Mouse (Mus musculus): Measurements from ENCODE around the gene Nfam1. TPM values are rescaled to one million over a fixed set of nuclear protein-coding genes. Genes with fewer than 3 reads are reported as not detected.
"Not testable (repeated sequence)": the region's sequence is repeated elsewhere in the genome, so short reads cannot be mapped to it uniquely, and the experiment has no call there.

The Nfam1 gene
- polyA plus RNA-seq, 1 experiment from 2014 or later = 2.1 TPM

DNA sequence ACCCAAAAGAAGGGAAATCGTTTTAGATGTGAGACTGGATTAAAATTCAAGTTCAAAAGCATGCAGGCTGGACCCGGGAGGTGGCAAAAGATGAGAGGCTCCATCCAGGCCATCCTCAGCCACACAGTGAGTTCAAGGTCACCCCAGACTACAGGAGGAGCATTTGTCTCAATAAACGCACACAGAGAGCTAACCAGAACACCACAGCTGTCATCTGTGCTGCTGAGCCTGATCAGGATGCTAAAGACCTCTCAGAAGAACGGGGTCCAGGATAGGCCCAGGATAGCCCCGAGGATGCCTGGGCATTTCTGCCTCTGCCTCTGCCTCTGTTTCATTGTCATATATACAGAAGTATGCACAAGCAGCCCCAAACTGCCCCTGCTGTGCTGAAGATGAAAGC, 22.5 kb upstream of the Nfam1 start:
- no peak for ATAC-seq (ENCODE audit: low FRiP score, low read depth)
- WGBS = 31% methylated on average over 5 of the region's 5 CpGs
- peak overlapping the region; percentile 61; the same call in 1 of the 2 replicates for H3K27ac ChIP-seq (replicated peaks)

DNA sequence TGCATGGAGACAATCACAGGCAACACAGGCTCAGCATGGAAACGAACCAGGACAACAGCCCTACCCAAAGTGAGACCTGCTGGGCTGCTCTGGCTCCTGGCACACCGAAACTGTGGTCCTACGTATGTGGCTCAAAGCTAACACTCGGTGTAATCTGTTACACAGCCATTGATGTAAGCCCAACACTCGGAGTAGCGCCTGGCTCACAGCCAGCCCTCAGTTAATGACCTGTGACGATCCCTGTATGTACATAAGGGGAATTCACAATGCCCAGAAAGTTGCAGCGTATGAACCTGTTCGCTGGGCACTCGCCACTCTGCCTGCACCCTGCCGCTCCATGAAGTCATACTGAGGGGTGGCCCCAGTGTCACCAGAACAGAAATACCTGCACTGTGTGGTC, 20.2 kb upstream of the Nfam1 start:
- Histone ChIP-seq H3K9me3 (no peaks in the 10 kb centered on the region), H3K36me3 (no peaks in the 10 kb centered on the region), H3K4me1 (replicated peaks) (peaks cover 32% of the 10 kb centered on the region), H3K27ac (replicated peaks) (no peak overlapping the region; the same call in 1 of the 2 replicates), H3K27me3 (no peaks in the 10 kb centered on the region), H3K4me3 (no peak overlapping the region), H3K4me2 (no peak overlapping the region), H3K9ac (no peak overlapping the region)
- 40% methylated on average over 11 of the region's 11 CpGs for WGBS
- ATAC-seq (ENCODE audit: low FRiP score, low read depth) = no peak

More for the DNA sequence above, 22.5 kb upstream of the Nfam1 start:
- peaks cover 49% of the 10 kb centered on the region for H3K4me1 ChIP-seq (replicated peaks)
- no peak overlapping the region for H3K9ac ChIP-seq
- H3K4me3 ChIP-seq = no peak overlapping the region
- H3K27me3 ChIP-seq = no peaks in the 10 kb centered on the region
- H3K4me2 ChIP-seq = no peak overlapping the region; the same call in 1 of the 2 replicates
- H3K9me3 ChIP-seq = no peaks in the 10 kb centered on the region
- H3K36me3 ChIP-seq = no peaks in the 10 kb centered on the region

DNA sequence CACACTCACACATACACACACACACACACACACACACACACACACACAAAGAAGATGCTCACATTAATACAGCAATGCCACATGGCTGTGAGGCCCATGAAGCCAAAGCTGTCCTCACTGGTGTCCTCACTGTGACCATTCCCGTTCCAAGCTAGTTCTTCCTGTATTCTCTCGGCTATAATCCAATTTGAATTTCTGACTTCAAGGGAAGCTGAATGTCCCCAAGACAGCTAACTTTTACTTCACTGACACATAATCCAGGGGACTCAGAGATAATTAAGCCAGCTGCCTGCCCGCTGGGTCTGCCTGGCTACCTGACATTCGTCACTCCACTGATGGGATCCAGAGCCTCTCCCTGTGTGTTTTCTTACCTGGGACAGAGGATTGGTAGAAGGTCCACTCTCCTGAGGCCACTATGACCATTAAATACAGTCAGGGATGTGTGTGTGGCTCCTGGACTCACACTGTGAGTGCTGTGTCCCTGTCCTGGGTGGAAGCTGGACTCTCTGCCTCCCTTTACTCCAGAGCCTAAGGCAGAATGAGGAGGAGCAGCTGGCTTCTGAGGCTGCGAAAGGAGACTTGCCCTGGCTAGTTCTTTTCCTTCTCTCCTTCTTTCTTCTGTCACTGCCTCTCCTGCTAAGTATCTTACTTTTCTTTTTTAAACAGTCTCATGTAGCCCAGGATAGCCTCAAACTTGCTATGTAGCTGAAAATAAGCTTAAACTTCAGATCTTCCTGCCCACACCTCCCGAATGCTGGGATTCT, 19.4 kb upstream of the Nfam1 start:
- Histone ChIP-seq H3K9me3 (no peaks in the 10 kb centered on the region), H3K4me3 (no peak overlapping the region), H3K36me3 (no peaks in the 10 kb centered on the region), H3K27me3 (no peaks in the 10 kb centered on the region), H3K4me2 (no peak overlapping the region), H3K27ac (replicated peaks) (no peak overlapping the region), H3K4me1 (replicated peaks) (peaks cover 27% of the 10 kb centered on the region), H3K9ac (no peak overlapping the region)
- no peak for ATAC-seq (ENCODE audit: low FRiP score, low read depth)
- 67% methylated on average over 6 of the region's 6 CpGs for WGBS

DNA sequence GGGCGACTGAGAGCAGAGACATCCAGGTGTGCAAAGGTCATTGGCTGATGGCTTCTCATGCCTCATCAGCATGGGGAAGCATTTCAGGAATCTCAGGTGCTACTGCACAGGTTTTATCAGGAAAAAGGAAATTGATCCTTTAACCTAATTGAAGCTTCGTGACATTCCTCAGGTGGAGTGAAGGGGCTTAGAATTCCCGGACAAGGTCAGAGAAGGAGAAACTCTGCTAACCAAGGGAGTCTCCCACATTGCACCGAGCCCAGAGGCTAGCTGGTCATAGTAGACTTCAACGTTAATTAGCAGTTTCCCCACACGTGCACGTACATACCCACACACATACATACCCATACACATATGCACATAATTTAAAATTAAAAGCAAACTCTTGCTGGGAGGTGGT, 13.6 kb upstream of the Nfam1 start:
- H3K4me3 ChIP-seq = no peak overlapping the region
- no peak for ATAC-seq (ENCODE audit: low FRiP score, low read depth)
- peaks cover 15% of the 10 kb centered on the region for H3K4me1 ChIP-seq (replicated peaks)
- no peak overlapping the region for H3K9ac ChIP-seq
- H3K9me3 ChIP-seq = no peaks in the 10 kb centered on the region
- H3K4me2 ChIP-seq = no peak overlapping the region
- WGBS = 91% methylated on average over 7 of the region's 7 CpGs
- no peak overlapping the region for H3K27ac ChIP-seq (replicated peaks)
- no peaks in the 10 kb centered on the region for H3K27me3 ChIP-seq
- no peaks in the 10 kb centered on the region for H3K36me3 ChIP-seq

DNA sequence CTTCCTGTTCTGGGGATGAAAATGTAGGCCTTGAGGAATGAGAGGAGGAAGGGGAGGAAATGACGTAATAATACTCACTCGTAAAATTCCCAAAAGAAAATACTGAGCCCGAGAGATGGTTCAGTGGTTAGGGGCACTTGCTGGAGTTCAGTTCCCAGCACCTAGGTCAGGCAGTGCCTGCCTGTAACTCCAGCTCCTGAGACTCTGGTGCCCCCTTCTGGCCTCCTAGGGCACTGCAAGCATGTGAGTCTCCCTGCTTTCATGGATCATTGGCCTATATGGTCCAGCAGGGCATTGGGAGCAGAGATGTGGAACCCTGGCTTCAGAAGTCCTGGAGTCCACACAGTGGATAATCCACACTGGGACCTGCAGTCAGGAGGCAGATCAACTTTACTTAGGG, 13.2 kb upstream of the Nfam1 start:
- H3K4me2 ChIP-seq = no peak overlapping the region
- H3K27ac ChIP-seq (replicated peaks) = no peak overlapping the region
- no peak overlapping the region for H3K4me3 ChIP-seq
- peaks cover 15% of the 10 kb centered on the region for H3K4me1 ChIP-seq (replicated peaks)
- 0 out of 2 replicates have a peak, but pooled peaks cover under 1% of the 10 kb centered on the region for H3K27me3 ChIP-seq
- H3K9ac ChIP-seq = no peak overlapping the region
- no peak for ATAC-seq (ENCODE audit: low FRiP score, low read depth)
- whole genome bisulfite sequencing = 96% methylated on average over 3 of the region's 3 CpGs
- no peaks in the 10 kb centered on the region for H3K9me3 ChIP-seq
- H3K36me3 ChIP-seq = no peaks in the 10 kb centered on the region

DNA sequence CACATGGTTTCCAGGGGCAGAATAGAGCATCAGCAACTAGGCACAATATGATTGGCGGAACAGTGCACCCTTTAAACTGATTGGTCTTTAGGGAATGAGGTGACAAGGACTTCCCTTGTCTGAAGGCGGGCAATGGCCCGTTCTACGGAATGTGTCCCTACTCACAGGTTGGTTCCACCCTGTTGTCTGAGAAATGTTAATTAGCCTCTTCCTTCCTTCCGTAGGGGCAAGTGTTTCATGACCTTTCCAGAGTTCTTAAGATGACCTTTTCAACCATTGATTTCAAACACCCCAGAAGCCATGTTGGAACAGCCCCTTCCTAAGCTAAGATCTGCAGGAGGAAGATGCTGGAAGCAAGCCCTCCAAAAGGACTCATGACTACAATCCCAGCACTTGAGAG, 12.5 kb upstream of the Nfam1 start:
- not testable (repeated sequence) for H3K9me3 ChIP-seq; H3K27ac ChIP-seq (replicated peaks); H3K4me2 ChIP-seq; H3K9ac ChIP-seq; H3K36me3 ChIP-seq; ATAC-seq (ENCODE audit: low FRiP score, low read depth); H3K27me3 ChIP-seq; H3K4me3 ChIP-seq
- 89% methylated on average over 5 of the region's 5 CpGs for WGBS
- H3K4me1 ChIP-seq (replicated peaks) = peaks cover 15% of the 10 kb centered on the region

DNA sequence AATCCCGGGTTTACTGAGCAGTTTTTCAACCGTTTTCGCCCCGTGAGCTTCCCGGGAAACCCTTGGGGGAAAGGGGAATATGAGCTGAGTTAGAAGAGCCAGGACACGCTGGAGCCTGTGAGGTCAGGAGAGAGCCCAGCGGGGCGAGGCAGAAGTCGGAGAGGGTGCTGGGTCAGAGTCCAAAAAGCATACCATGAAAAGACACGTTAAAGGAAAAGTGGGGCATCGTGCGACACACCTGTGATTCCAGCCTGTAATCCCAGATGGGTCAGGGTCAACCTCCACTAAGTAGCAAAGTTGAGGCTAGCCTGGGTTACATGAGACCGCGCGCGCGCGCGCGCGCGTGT, 10.2 kb upstream of the Nfam1 start:
- no peaks in the 10 kb centered on the region for H3K9me3 ChIP-seq
- peak overlapping the region; percentile 45 for H3K4me2 ChIP-seq
- H3K4me3 ChIP-seq = 0 out of 2 replicates have a peak overlapping the region, but pooled peaks have one; percentile 6
- no peak overlapping the region for H3K9ac ChIP-seq
- no peak for ATAC-seq (ENCODE audit: low FRiP score, low read depth)
- H3K36me3 ChIP-seq = no peaks in the 10 kb centered on the region
- H3K4me1 ChIP-seq (replicated peaks) = peaks cover 21% of the 10 kb centered on the region
- H3K27ac ChIP-seq (replicated peaks) = peak overlapping the region; percentile 54; the same call in 1 of the 2 replicates
- H3K27me3 ChIP-seq = 0 out of 2 replicates have a peak, but pooled peaks cover 4% of the 10 kb centered on the region
- WGBS = 68% methylated on average over 22 of the region's 22 CpGs

DNA sequence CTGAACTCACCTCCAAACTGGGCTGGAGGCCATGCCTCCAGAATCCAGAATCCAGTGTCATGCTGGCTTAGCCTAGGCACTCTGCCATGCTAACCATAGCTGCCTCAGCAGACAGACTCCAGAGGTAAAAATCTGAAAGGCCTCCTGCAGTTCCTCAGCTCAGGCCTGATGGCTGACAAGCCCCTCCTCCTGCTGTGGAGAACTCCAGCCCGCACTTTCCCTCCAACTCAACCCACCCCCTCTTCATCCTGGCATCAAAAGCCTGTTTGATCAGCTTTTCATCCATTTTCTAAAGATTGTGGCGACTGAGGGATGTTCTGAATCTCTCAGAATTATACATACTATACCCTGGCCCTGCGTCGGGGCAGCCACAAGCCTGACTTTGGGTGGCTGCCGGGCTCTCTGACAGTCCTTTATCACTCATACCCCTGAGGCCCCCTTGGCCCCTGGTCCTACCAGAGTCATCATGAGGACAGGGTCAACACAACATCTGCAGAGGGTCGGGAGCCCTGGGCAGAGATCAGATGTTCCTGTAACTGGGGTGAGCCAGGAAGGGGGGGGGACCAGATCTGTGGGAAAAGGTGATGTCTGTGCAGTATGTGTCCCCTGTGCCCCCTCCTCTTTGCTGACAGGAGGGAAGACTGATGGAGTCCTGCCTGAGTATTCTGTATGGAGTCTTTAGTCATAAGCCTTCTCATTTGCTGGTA, 9.7 kb upstream of the Nfam1 start:
- Histone ChIP-seq H3K9ac (no peak overlapping the region), H3K36me3 (no peaks in the 10 kb centered on the region), H3K4me3 (peak overlapping the region; percentile 6; the same call in 1 of the 2 replicates), H3K4me2 (peak overlapping the region; percentile 45), H3K4me1 (replicated peaks) (peaks cover 24% of the 10 kb centered on the region), H3K9me3 (no peaks in the 10 kb centered on the region), H3K27ac (replicated peaks) (peak overlapping the region; percentile 54), H3K27me3 (0 out of 2 replicates have a peak, but pooled peaks cover 4% of the 10 kb centered on the region)
- ATAC-seq (ENCODE audit: low FRiP score, low read depth) = peak; percentile 43
- WGBS = 8% methylated on average over 6 of the region's 6 CpGs

DNA sequence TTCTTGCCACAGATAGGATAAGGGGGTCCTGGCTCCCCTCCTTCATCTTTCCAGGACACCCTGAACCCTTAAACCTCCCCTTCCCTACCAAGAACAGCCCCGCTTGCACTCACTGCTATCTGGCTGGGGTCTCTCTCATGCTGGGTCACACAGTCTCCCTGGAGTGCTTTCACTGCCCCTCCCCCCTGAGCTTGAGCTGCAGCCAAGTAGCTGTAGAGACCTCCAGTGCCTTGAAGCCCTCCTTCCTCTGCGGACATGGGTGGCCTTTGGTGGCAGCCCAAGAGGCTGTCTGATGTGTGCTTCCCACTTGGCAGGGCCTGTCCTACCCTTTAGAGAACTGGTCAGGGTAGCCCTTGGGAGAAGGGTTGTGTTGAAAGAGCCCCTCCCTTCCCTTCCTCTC, 7.0 kb upstream of the Nfam1 start:
- H3K4me1 ChIP-seq (replicated peaks) = peaks cover 37% of the 10 kb centered on the region
- no peak overlapping the region for H3K27ac ChIP-seq (replicated peaks)
- no peak overlapping the region for H3K9ac ChIP-seq
- no peak for ATAC-seq (ENCODE audit: low FRiP score, low read depth)
- no peaks in the 10 kb centered on the region for H3K36me3 ChIP-seq
- WGBS = 46% methylated on average over 2 of the region's 2 CpGs
- no peak overlapping the region for H3K4me3 ChIP-seq
- no peak overlapping the region for H3K4me2 ChIP-seq
- H3K27me3 ChIP-seq = 0 out of 2 replicates have a peak, but pooled peaks cover 4% of the 10 kb centered on the region
- H3K9me3 ChIP-seq = no peaks in the 10 kb centered on the region

DNA sequence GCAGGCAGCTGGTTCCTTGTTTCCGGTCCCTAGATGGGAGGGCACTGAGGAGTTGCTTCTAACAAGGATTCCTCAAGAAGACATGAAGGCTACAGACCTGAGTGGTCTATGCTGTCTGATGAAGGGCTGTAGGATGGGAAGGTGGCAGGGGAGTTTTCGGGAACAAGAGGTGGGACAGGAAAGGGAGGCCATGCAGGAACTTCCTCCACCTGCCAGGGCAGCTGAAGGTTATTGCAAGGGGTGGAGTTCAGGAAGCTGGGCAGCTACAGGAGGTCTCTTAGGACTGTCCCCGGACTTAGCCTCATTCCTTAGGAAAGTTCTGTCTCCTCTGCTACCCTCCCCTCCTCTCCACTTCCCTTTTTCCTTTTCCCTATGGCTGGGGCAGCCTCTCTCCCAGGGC, 5.7 kb upstream of the Nfam1 start:
- H3K9me3 ChIP-seq = no peaks in the 10 kb centered on the region
- H3K9ac ChIP-seq = no peak overlapping the region
- no peak for ATAC-seq (ENCODE audit: low FRiP score, low read depth)
- no peak overlapping the region for H3K4me2 ChIP-seq
- 0 out of 2 replicates have a peak, but pooled peaks cover 4% of the 10 kb centered on the region for H3K27me3 ChIP-seq
- no peak overlapping the region for H3K27ac ChIP-seq (replicated peaks)
- WGBS = 67% methylated on average over 3 of the region's 3 CpGs
- H3K4me1 ChIP-seq (replicated peaks) = peaks cover 51% of the 10 kb centered on the region
- H3K4me3 ChIP-seq = no peak overlapping the region
- H3K36me3 ChIP-seq = no peaks in the 10 kb centered on the region

DNA sequence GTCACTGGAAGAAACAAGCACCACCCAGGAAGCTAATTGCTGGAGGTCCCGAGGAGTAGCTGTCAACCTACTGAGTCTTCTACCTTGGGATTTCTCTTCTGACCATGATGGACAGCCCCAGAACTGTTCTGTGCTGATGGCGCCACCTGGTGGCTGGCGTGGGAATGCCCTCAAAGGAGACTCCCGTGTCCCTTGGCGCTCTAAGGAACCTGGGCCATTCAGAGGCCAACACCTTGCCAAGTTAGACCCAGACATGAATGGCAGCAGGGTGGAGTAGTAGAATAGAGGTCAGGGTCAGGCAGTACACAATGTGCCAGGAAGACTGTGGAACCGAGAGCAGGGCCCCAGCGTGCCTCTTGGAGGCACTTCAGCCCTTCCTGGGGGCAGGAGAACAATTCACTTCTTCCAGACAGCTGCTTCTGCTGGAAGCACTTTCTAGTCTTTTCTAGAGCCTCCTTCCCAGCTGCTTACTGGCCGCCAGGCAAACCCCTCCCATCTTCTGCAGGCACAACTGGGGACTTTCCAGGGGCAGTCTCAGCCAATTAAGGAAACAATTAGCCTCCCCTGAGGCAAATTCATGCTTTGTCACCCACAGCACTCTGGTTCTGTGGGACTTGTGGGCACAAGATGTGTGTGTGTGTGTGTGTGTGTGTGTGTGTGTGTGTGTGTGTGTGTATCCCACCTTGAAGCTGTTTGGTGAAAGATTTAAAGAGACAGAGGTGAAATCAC, 4.8 kb upstream of the Nfam1 start:
- ATAC-seq (ENCODE audit: low FRiP score, low read depth) = peak; percentile 18; the same call in 1 of the 2 replicates
- Histone ChIP-seq H3K4me3 (no peak overlapping the region), H3K27me3 (0 out of 2 replicates have a peak, but pooled peaks cover 4% of the 10 kb centered on the region), H3K9me3 (no peaks in the 10 kb centered on the region), H3K27ac (replicated peaks) (no peak overlapping the region), H3K4me1 (replicated peaks) (peaks cover 53% of the 10 kb centered on the region), H3K9ac (no peak overlapping the region), H3K36me3 (no peaks in the 10 kb centered on the region), H3K4me2 (no peak overlapping the region)
- WGBS = under 1% methylated on average over 8 of the region's 8 CpGs
